ENCODE assay signal across 10 mouse cellular contexts in genomic region chr3:88000816-88001595, GRCm38 (mm10). TPM values are rescaled to one million over a fixed set of nuclear protein-coding genes. Genes with fewer than 3 reads are reported as not detected.
DNase-seq lines count a peak whose midpoint lies in the region; ATAC-seq lines count a peak whose summit lies in the region.
"Had no signal": no experiment of that assay in that cellular context is flagged by ENCODE, and none has a peak within 500 bp of the region (broad histone marks: within the 10 kb centered on the region; RNA-seq: fewer than 3 reads in every experiment).

No protein-coding gene starts in this region.

- DNase-seq in heart, embryonic 10.5 days (ENCODE audit: low spot score) = no peak
- no peak for DNase-seq in heart, postnatal 14 days
- DNase-seq in right cerebral cortex, postnatal 10 days (ENCODE audit: low spot score in 2 of 2) = peak; percentile 78 to 81
- no peak for DNase-seq in right cerebral cortex, adult 2 months (ENCODE audit: low spot score in 2 of 2)
- DNase-seq in gastrocnemius, adult 18-20 months (ENCODE audit: low spot score) = no peak
- no peak for DNase-seq in frontal cortex, postnatal 36 days (ENCODE audit: low spot score in 2 of 2)
- no peak for DNase-seq in left cerebral cortex, postnatal 4 days

- no peak for ATAC-seq in limb, embryonic 15.5 days (ENCODE audit: insufficient number of reproducible peaks, low FRiP score, low TSS enrichment, low read depth)

- peak overlapping the region; percentile 78 for H3K4me2 ChIP-seq in limb, embryonic 15.5 days

- H3K9ac ChIP-seq in limb, embryonic 15.5 days = no peak overlapping the region
- H3K9ac ChIP-seq: lung, embryonic 15.5 days had no signal

- H3K27me3 ChIP-seq in heart, embryonic 10.5 days (ENCODE audit: insufficient read depth, poor library complexity, severe bottlenecking) = peaks cover 96% of the 10 kb centered on the region
- peaks cover 99% of the 10 kb centered on the region for H3K27me3 ChIP-seq in limb, embryonic 15.5 days

- no peak overlapping the region for H3K27ac ChIP-seq in heart, embryonic 10.5 days
- H3K27ac ChIP-seq in limb, embryonic 15.5 days = no peak overlapping the region
- H3K27ac ChIP-seq: lung, embryonic 15.5 days had no signal

- H3K4me1 ChIP-seq in heart, embryonic 10.5 days = peaks cover 36% of the 10 kb centered on the region
- peaks cover 36% of the 10 kb centered on the region for H3K4me1 ChIP-seq in limb, embryonic 15.5 days

- H3K36me3 ChIP-seq in heart, embryonic 10.5 days = no peaks in the 10 kb centered on the region
- no peaks in the 10 kb centered on the region for H3K36me3 ChIP-seq in limb, embryonic 15.5 days
- H3K36me3 ChIP-seq: lung, embryonic 15.5 days had no signal

- peaks cover 2% of the 10 kb centered on the region; the same call in 1 of the 2 replicates for H3K9me3 ChIP-seq in heart, embryonic 10.5 days
- H3K9me3 ChIP-seq in limb, embryonic 15.5 days = no peaks in the 10 kb centered on the region

- peak overlapping the region; percentile 56; the same call in 1 of the 2 replicates for H3K4me3 ChIP-seq in heart, embryonic 10.5 days
- 0 out of 2 replicates have a peak overlapping the region, but pooled peaks have one; percentile 41 for H3K4me3 ChIP-seq in limb, embryonic 15.5 days

- 11% methylated on average over 11 of the region's 11 CpGs for WGBS in heart, embryonic 10.5 days
- 13% methylated on average over 11 of the region's 11 CpGs for WGBS in limb, embryonic 15.5 days

- intact Hi-C loops in heart, postnatal 14 days (cut with DNase I) = loop anchor here (10.0 kb wide), 1 partner anchor 194 kb away; no protein-coding TSS in a partner anchor
- intact Hi-C loops in left cerebral cortex, postnatal 4 days (cut with DNase I) = no loop called here

RNA-seq across cellular contexts. Expression of gene Bcan, which starts 1.0 kb away (rescaled TPM):
- 0.05 TPM in 1 of 2 replicates, not detected in the other for polyA plus RNA-seq in heart, embryonic 10.5 days (2016; fragmentation: Nextera tagmentation; extraction: Ambion mirVana)
- under 1 TPM; 0.15 to 0.29 TPM for total RNA-seq in heart, postnatal 14 days (2021)
- polyA plus RNA-seq in limb, embryonic 15.5 days (2015; fragmentation: Nextera tagmentation; extraction: Ambion mirVana) = 0.72 and 1.1 TPM in 2 replicates
- not detected for total RNA-seq in gastrocnemius, adult 18-20 months (2021)
- total RNA-seq in left cerebral cortex, postnatal 4 days (2021) = 100 to 1,000 TPM; 183 to 192 TPM

RNA-seq across cellular contexts. Expression of gene Hapln2, which starts 26.4 kb away (rescaled TPM):
- 0.07 and 0.08 TPM in 2 replicates for polyA plus RNA-seq in heart, embryonic 10.5 days (2016; fragmentation: Nextera tagmentation; extraction: Ambion mirVana)
- not detected for total RNA-seq in heart, postnatal 14 days (2021)
- not detected in 2 replicates for polyA plus RNA-seq in limb, embryonic 15.5 days (2015; fragmentation: Nextera tagmentation; extraction: Ambion mirVana)
- total RNA-seq in gastrocnemius, adult 18-20 months (2021) = not detected
- under 1 TPM; 0.40 to 0.46 TPM for total RNA-seq in left cerebral cortex, postnatal 4 days (2021)

RNA-seq across cellular contexts. Expression of gene Nes, which starts 30.1 kb away (rescaled TPM):
- polyA plus RNA-seq in heart, embryonic 10.5 days (2016; fragmentation: Nextera tagmentation; extraction: Ambion mirVana) = 25.0 and 28.8 TPM in 2 replicates
- 10 to 100 TPM; 32.5 to 39.0 TPM for total RNA-seq in heart, postnatal 14 days (2021)
- polyA plus RNA-seq in limb, embryonic 15.5 days (2015; fragmentation: Nextera tagmentation; extraction: Ambion mirVana) = 26.6 and 37.2 TPM in 2 replicates
- 10 to 100 TPM; 10.8 to 24.9 TPM for total RNA-seq in gastrocnemius, adult 18-20 months (2021)
- 10 to 100 TPM; 25.8 to 25.9 TPM for total RNA-seq in left cerebral cortex, postnatal 4 days (2021)

RNA-seq across cellular contexts. Expression of gene Gpatch4, which starts 41.9 kb away (rescaled TPM):
- 28.5 and 47.0 TPM in 2 replicates for polyA plus RNA-seq in heart, embryonic 10.5 days (2016; fragmentation: Nextera tagmentation; extraction: Ambion mirVana)
- total RNA-seq in heart, postnatal 14 days (2021) = 1 to 10 TPM; 6.6 to 9.0 TPM
- 29.4 and 32.6 TPM in 2 replicates for polyA plus RNA-seq in limb, embryonic 15.5 days (2015; fragmentation: Nextera tagmentation; extraction: Ambion mirVana)
- total RNA-seq in gastrocnemius, adult 18-20 months (2021) = 10 to 100 TPM; 20.3 to 20.4 TPM
- 10 to 100 TPM; 26.5 to 30.6 TPM for total RNA-seq in left cerebral cortex, postnatal 4 days (2021)

RNA-seq across cellular contexts. Expression of gene Crabp2, which starts 52.5 kb away (rescaled TPM):
- 35.8 and 126 TPM in 2 replicates for polyA plus RNA-seq in heart, embryonic 10.5 days (2016; fragmentation: Nextera tagmentation; extraction: Ambion mirVana)
- under 1 TPM; 0.31 to 0.56 TPM for total RNA-seq in heart, postnatal 14 days (2021)
- 249 and 274 TPM in 2 replicates for polyA plus RNA-seq in limb, embryonic 15.5 days (2015; fragmentation: Nextera tagmentation; extraction: Ambion mirVana)
- total RNA-seq in gastrocnemius, adult 18-20 months (2021) = under 1 TPM in 1 of 2 experiments, not detected in 1; 0.57 TPM
- 1 to 10 TPM; 6.9 to 8.2 TPM for total RNA-seq in left cerebral cortex, postnatal 4 days (2021)
- total RNA-seq: gastrocnemius, adult 8-10 months had no signal

Comparison
In these comparisons a context has a peak if more than half of its experiments do, and no peak if none do; other contexts are left out.
1. DNase-seq: peak in right cerebral cortex, postnatal 10 days (2 of 2); none in heart, embryonic 10.5 days (single experiment), heart, postnatal 14 days (0 of 2), right cerebral cortex, adult 2 months (0 of 2), gastrocnemius, adult 18-20 months (single experiment), frontal cortex, postnatal 36 days (0 of 2) and left cerebral cortex, postnatal 4 days (single experiment).
2. RNA of gene Bcan, which starts 1.0 kb away (total RNA-seq): 183 to 192 TPM in left cerebral cortex, postnatal 4 days; 0.15 to 0.29 TPM in heart, postnatal 14 days and not detected in gastrocnemius, adult 18-20 months; every median in the first group is over 100 times any median in the second.